Mouse (Mus musculus) NIH3T3 (cell line): Measurements from ENCODE around the gene Cmtm6.
"Not testable (repeated sequence)": the region's sequence is repeated elsewhere in the genome, so short reads cannot be mapped to it uniquely, and the experiment has no call there.

Source experiments
- DNase-seq: peaks from one replicate; pipeline ENCODE4 v3.0.0-alpha.2; 2012; ENCODE audit warnings: low read depth

Cmtm6 gene

DNA sequence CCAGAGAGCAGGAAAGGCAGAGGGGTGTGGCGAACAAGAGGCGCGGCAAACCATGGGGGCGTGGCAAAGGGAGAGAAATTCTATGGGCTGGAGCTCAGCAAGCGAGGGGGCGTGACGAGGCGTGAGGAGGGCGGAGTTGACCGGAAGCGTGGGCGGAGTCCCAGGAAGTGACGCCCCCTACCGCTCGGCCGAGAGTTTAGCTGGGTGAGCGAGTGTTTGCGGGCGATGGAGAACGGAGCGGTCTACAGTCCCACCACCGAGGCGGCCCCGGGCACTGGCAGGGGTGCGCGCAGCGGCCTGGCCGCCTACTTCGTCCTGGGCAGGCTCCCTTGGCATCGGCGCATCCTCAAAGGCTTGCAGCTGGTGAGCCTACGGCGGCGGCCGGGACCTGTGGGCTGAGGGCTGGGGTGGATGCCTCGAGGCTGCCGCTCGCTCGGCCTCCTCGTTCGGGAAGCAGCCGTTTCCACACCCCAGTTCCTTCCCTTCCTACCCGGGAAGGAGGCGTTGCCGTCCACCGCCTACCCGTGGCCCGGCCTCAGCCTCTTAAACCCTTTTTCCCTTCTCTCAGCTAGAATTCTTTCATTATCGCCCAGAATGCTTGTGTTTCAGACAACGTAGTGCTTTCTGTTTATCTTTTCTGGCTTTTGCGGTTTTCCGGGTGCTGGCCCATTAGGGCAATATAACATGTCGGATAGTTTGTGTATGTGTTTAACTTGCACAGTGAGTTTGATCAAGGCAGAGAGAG is at the start of gene Cmtm6:
Gene Cmtm6, plus strand, starts transcription at position 106 of the 745 bp plus-strand sequence.
- peak; percentile 97 for DNase-seq

- DNase-seq, result no peak
These were observed 48.7 kb upstream of the Cmtm6 start for GRCm38 (mm10) chr9:114682193-114682592.

DNA sequence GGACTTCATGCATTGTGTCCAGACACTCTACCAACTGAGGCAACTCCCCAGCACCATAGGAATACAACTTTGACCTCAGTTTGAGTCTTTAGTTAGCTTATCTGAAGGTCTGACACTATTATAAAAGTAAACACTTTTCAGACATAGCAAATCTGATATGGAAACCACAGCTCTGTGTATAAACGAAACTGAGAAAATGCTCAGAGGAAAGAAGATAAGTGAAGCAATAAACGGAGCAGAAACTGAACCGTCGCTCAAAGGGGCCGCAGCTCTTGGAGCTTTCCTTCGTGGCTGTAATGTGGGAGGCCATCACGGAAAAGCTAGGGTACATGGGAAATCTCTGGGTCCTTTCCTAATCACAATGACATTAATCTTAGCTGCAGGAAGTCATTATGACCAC is 44.7 kb upstream of the Cmtm6 start:
- no peak for DNase-seq

- no peak for DNase-seq
These were observed 43.3 kb upstream of the Cmtm6 start for GRCm38 (mm10) chr9:114687639-114688038.

- peak; percentile 98 for DNase-seq
These were observed 42.5 kb upstream of the Cmtm6 start, which contains the start of gene Dync1li1 for GRCm38 (mm10) chr9:114688252-114688952. Gene Dync1li1 (plus strand): TSS chr9:114688790.

DNA sequence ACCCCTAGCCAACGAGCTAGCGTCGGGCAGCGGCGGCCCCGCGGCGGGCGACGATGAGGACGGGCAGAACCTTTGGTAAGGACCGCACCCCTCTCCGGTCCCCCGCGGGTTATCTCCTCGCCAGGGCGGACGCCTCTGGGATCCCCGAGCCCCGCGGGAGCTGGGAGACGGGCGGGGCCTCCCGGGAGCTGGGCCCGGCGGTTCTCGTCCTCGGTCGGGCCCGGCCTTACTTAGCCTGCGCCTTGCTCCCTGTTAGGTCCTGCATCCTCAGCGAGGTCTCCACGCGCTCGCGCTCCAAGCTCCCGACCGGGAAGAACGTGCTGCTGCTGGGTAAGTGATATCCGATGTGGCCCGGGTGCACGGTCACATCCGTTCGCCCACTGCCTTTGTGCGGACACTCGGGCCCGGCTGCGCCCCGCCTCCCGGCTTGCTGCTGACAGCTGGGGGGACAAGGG is 41.9 kb upstream of the Cmtm6 start:
- peak; percentile 54 for DNase-seq

- DNase-seq, result peak; percentile 80
These were observed 40.8 kb upstream of the Cmtm6 start for GRCm38 (mm10) chr9:114690119-114690601.

- no peak for DNase-seq
These were observed 39.8 kb upstream of the Cmtm6 start for GRCm38 (mm10) chr9:114691112-114691511.

- not testable (repeated sequence) for DNase-seq
These were observed 35.3 kb upstream of the Cmtm6 start for GRCm38 (mm10) chr9:114695662-114696061.

- DNase-seq, result no peak
These were observed 33.8 kb upstream of the Cmtm6 start for GRCm38 (mm10) chr9:114697072-114697471.

DNA sequence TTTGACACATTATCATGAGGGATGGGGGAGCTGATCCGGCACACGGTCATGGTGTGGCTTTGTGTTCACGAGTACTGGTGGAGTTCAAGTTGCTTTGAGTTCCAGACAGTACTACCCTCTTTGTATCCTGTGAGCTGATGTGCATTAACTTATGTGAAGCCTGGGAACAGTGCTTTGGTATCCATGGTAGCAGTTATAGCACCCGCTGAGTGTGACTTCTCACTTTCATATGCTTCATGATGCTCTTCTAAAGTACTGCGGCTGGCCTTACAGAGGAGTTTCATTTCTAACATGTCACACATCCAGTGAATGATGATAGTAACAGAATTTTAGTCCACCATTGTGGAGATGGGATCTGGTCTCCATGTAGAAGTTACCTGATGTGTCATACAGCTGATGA is 33.0 kb upstream of the Cmtm6 start:
- no peak for DNase-seq

- DNase-seq, result no peak
These were observed 31.7 kb upstream of the Cmtm6 start for GRCm38 (mm10) chr9:114699262-114699661.

DNA sequence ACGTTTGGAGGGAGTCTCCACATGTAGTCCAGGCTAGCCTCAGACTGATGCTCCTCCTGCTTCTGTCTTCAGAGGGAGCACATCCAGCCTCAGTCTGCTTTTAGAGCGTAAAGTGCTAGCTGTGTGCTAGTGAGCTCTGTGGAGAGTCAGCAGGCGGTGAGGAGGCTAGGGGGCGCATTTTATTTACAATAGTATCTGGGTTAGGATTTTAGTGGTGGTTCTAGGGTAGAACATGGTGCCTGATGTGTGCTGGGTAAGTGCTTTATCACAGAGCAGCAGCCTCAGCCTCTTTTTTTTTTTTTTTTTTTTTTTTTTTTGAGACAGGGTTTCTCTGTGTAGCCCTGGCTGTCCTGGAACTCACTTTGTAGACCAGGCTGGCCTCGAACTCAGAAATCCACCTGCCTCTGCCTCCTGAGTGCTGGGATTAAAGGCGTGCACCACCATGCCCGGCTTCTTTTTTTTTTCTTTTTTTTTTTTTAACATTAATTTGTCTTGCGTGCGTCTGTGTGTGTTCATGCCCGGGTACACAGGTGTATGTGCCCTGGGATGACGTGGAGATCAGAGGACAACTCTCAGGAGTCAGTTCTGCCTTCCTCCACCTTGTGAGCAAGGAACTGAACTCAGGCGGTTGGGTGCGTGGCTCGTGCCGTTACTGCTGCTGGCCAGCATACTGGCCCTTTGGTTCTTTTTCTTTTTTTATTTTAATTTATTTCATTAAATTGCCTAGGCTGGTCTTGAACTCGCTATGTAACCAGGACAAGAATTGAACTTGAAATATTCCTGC is 30.8 kb upstream of the Cmtm6 start:
- DNase-seq, result no peak

- DNase-seq, result no peak
These were observed 29.9 kb upstream of the Cmtm6 start for GRCm38 (mm10) chr9:114701031-114701430.

- no peak for DNase-seq
These were observed 29.0 kb upstream of the Cmtm6 start for GRCm38 (mm10) chr9:114701921-114702320.

DNA sequence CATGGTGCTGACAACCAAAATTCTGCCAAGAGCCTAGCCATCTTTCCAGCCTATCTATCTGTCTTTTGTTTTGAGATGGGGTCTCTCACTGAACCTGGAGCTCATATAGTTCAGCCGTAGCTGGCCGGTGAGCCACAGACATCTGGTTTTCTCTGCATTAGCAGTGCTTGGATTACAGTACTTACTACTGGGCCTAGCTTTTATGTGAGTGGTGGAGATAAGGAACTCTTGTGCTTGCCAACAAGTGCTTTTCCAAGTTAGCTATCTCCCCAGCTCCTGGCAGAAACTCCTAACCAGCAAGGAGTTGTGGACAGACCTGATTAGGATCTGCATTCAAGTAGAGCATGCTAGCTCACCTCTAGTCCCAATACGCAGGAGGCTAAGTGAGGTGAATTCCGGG is 23.1 kb upstream of the Cmtm6 start:
- no peak for DNase-seq

GRCm38 (mm10) chr9:114710345-114710744 is 20.6 kb upstream of the Cmtm6 start:
- DNase-seq, result peak; percentile 45

DNA sequence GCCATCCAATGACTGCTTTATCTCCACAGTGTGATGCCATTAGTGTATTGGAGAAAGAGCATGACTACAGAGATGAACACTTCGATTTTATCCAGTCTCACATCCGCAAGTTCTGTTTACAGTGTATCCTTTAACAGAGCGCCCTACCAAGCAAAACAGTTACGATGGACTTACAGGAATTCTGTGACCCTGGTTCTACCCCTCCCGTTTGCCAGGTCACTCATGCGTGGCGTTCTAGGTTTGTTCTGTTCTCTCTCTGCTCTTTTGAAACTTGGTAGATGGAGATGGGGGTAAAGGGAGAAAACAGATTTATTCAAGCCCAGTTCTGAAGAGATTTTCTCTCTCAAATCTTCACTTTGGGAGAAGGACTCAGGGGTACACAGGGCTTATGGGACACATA is 17.4 kb upstream of the Cmtm6 start:
- DNase-seq, result no peak

DNA sequence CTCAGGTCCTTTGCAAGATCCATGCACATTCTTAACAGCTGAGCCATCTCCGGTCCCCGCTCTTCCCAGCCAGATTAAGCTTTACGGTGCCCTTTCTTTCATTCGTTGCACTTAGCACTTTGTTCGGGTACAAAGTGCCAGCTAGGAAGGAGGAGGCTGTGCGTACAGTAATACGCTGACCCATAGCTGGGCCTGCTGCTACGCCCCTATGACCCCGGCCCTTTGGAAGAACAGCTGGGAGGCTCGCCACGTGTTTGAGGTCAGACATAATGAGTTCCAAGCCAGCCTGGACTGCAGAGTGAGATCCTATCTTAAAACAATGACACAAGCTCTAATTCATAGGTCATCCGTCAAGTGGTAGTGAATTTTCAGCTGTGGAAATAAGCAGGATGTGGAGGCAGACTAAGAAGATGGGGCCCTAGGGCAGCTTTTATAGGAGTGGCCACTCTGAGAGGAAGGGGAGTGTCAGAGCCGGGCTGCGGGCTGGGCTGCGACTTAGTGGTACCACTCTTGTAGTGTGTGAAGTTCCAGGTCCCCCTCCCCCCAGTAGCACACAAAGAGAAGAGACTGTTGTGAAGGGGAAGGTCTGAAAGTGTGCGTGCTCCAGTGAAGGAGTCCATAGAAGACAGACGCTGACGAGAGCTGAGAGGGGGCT is 14.1 kb upstream of the Cmtm6 start:
- DNase-seq, result no peak

DNA sequence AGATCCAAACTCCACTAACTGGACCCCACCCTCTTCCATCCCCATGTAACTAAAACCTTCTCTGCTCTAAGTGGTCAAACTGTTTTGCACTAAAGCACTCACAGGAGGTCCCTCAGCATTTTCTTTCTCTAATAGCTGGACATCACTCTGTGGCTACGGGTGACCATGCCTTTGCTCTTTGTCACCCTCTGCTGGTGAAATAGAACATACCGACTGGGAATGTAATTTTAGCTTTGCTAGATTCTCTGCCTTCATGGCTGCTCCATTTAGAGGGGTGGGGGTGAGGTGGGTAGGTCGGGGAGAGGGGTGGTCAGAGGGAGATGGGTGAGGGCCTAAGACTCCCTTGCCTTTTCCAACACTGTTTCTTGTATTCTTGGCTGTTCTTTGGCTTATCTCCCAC is 3.6 kb upstream of the Cmtm6 start:
- peak; percentile 80 for DNase-seq

- not testable (repeated sequence) for DNase-seq
These were observed 2.5 kb upstream of the Cmtm6 start for GRCm38 (mm10) chr9:114728432-114728831.
